Mouse (Mus musculus): Measurements from ENCODE around the gene Faap20. TPM values are rescaled to one million over a fixed set of nuclear protein-coding genes. Genes with fewer than 3 reads are reported as not detected.

The Faap20 gene
- total and polyA plus RNA-seq, 3 experiments, result 31.0 to 45.0 (median 36.4) TPM

GRCm38 (mm10) chr4:155243233-155243632 is 6.4 kb upstream of the Faap20 start:
- no peak overlapping the region for H3K27ac ChIP-seq (ENCODE audit: insufficient read depth, low read depth)
- dilution Hi-C loops (cut with MboI; ENCODE audit: extremely low pct_ligation_motif_present, extremely low pct_unique_long_range_greater_than_20kb, low sequenced_read_pairs), result no loop called here
- H3K9me3 ChIP-seq (replicated peaks; ENCODE audit: low read length), result peaks cover 4% of the 10 kb centered on the region
- TF ChIP-seq ELF1 (IDR thresholded peaks at IDR 0.05; ENCODE audit: low read depth, low read length) (no peak), USF2 (conservative IDR thresholded peaks at IDR 0.05; ENCODE audit: low read depth, low read length) (no peak), RCOR1 (conservative IDR thresholded peaks at IDR 0.05; ENCODE audit: low read depth, low read length) (0 out of 2 replicates have a peak, but pooled peaks have one; percentile 32), MYC (IDR thresholded peaks at IDR 0.05; ENCODE audit: low read depth, low read length) (peak; percentile 27; the same call in 1 of the 2 replicates), MXI1 (IDR thresholded peaks at IDR 0.05; ENCODE audit: low read depth, low read length) (peak; percentile 50; the same call in 1 of the 2 replicates), MAX (IDR thresholded peaks at IDR 0.05; ENCODE audit: low read length) (peak; percentile 81; the same call in 1 of the 2 replicates), IRF4 (IDR thresholded peaks at IDR 0.05; ENCODE audit: low read depth, low read length) (no peak)
- H3K4me2 ChIP-seq (ENCODE audit: insufficient read depth, low read depth, poor library complexity, severe bottlenecking), result 0 out of 2 replicates have a peak overlapping the region, but pooled peaks have one; percentile 0
- H3K36me3 ChIP-seq (replicated peaks in 1 of 2; ENCODE audit: control insufficient read depth in 1 of 2, insufficient read depth in 1 of 2, low read length in 1 of 2), result no peaks in the 10 kb centered on the region
- peaks cover 35 to 39% of the 10 kb centered on the region in 2 experiments for H3K4me1 ChIP-seq (ENCODE audit: control insufficient read depth in 1 of 2, insufficient read depth in 2 of 2)
- H3K27me3 ChIP-seq (replicated peaks), result peaks cover 23% of the 10 kb centered on the region
- in situ Hi-C loops (cut with MboI; ENCODE audit: low pct_ligation_motif_present, low pct_unique_long_range_greater_than_20kb, low sequenced_read_pairs), result loop anchor here (10.0 to 25.0 kb wide), 2 partner anchors 281 to 358 kb away; partner anchors contain the start of genes Hes5 and Pank4
- no peak overlapping the region for H3K9ac ChIP-seq (ENCODE audit: insufficient read depth, low read depth)
- H3K79me2 ChIP-seq (replicated peaks; ENCODE audit: control insufficient read depth, extremely low read depth, insufficient read depth, poor library complexity, severe bottlenecking), result no peaks in the 10 kb centered on the region
- no peak overlapping the region for H3K4me3 ChIP-seq (replicated peaks in 1 of 3; ENCODE audit: low read depth in 2 of 3, low read length in 2 of 3, poor library complexity in 1 of 3)
- no peak for DNase-seq (ENCODE audit: extremely low read depth)

DNA sequence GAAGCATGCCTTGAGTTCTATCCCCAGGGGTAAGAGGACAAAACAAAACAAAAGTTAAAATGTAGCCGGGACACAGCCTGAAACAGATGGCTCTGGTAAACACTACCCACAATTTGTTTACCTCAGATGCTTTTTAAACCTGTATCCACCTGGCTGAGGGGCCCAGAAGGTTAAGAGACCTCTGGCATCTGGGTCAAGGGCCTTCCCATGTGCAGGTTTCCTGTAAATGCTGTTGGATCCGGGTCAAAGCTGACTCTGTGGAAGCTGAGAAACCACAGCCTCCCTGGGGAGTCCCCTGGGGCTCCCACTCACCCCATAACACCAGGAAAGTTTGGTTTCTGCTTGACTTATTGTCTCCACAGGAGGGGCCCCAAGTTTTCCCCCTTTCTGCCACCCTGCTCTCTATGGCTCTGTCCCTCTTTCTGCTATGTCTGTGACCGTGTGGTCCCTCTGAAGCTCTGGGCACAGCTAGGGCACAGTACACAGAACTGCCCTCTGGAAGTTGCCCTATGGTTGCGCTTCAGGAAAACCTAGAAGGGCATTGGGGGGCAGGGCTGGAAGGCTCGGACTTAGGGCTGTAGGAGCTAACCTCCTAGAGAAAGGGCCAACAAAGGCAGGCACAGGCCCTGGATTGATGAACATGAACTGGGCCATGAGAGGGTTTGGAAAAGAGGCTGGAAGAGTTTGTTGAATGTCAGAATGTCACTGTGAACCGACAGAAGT is 3.7 kb upstream of the Faap20 start:
- no peaks in the 10 kb centered on the region for H3K36me3 ChIP-seq (replicated peaks in 1 of 2; ENCODE audit: control insufficient read depth in 1 of 2, insufficient read depth in 1 of 2, low read length in 1 of 2)
- in situ Hi-C loops (cut with MboI; ENCODE audit: low pct_ligation_motif_present, low pct_unique_long_range_greater_than_20kb, low sequenced_read_pairs), result loop anchor here (5.0 to 25.0 kb wide), 4 partner anchors 54 to 361 kb away; partner anchors contain the start of genes Hes5 and Pank4
- dilution Hi-C loops (cut with MboI; ENCODE audit: extremely low pct_ligation_motif_present, extremely low pct_unique_long_range_greater_than_20kb, low sequenced_read_pairs), result no loop called here
- no peaks in the 10 kb centered on the region for H3K79me2 ChIP-seq (replicated peaks; ENCODE audit: control insufficient read depth, extremely low read depth, insufficient read depth, poor library complexity, severe bottlenecking)
- no peak overlapping the region for H3K27ac ChIP-seq (ENCODE audit: insufficient read depth, low read depth)
- H3K27me3 ChIP-seq (replicated peaks), result peaks cover 14% of the 10 kb centered on the region
- H3K9ac ChIP-seq (ENCODE audit: insufficient read depth, low read depth), result no peak overlapping the region
- H3K4me3 ChIP-seq (replicated peaks in 1 of 3; ENCODE audit: low read depth in 2 of 3, low read length in 2 of 3, poor library complexity in 1 of 3), result no peak overlapping the region
- peak overlapping the region; percentile 41 for H3K4me2 ChIP-seq (ENCODE audit: insufficient read depth, low read depth, poor library complexity, severe bottlenecking)
- H3K4me1 ChIP-seq (ENCODE audit: control insufficient read depth in 1 of 2, insufficient read depth in 2 of 2), result peaks cover 37 to 52% of the 10 kb centered on the region in 2 experiments
- peaks cover 4% of the 10 kb centered on the region for H3K9me3 ChIP-seq (replicated peaks; ENCODE audit: low read length)
- DNase-seq (ENCODE audit: extremely low read depth), result peak; percentile 50
- TF ChIP-seq PAX5 (IDR thresholded peaks at IDR 0.05; ENCODE audit: low read length), result no peak
- TF ChIP-seq POLR2AphosphoS2 (IDR thresholded peaks at IDR 0.05; ENCODE audit: low read depth, low read length), result no peak
- no peak for TF ChIP-seq UBTF (IDR thresholded peaks at IDR 0.05; ENCODE audit: low read depth, low read length)
- TF ChIP-seq ZNF384 (IDR thresholded peaks at IDR 0.05; ENCODE audit: low read depth, low read length), result no peak
- no peak for TF ChIP-seq MAX (IDR thresholded peaks at IDR 0.05; ENCODE audit: low read length)
- no peak for TF ChIP-seq CTCF (conservative IDR thresholded peaks at IDR 0.05 in 1 of 2, IDR thresholded peaks at IDR 0.05 in 1 of 2; ENCODE audit: low read depth in 2 of 2, low read length in 2 of 2)
- TF ChIP-seq HCFC1 (IDR thresholded peaks at IDR 0.05; ENCODE audit: low read depth, low read length), result no peak
- peak; percentile 65; the same call in 1 of the 2 replicates for TF ChIP-seq IRF4 (IDR thresholded peaks at IDR 0.05; ENCODE audit: low read depth, low read length)
- no peak for TF ChIP-seq RAD21 (IDR thresholded peaks at IDR 0.05; ENCODE audit: low read depth, low read length)
- no peak; the same call in 1 of the 2 replicates for TF ChIP-seq CHD2 (IDR thresholded peaks at IDR 0.05; ENCODE audit: low read length)
- no peak for TF ChIP-seq RCOR1 (conservative IDR thresholded peaks at IDR 0.05; ENCODE audit: low read depth, low read length)
- TF ChIP-seq ETS1 (conservative IDR thresholded peaks at IDR 0.05; ENCODE audit: low read depth, low read length), result peak; percentile 65
- no peak for TF ChIP-seq KAT2A (IDR thresholded peaks at IDR 0.05; ENCODE audit: insufficient replicate concordance, low read length)
- no peak for TF ChIP-seq JUN (IDR thresholded peaks at IDR 0.05; ENCODE audit: insufficient read depth, low read depth, low read length)
- TF ChIP-seq ZC3H11A (IDR thresholded peaks at IDR 0.05; ENCODE audit: low read depth, low read length), result no peak
- no peak for TF ChIP-seq ZMIZ1 (IDR thresholded peaks at IDR 0.05; ENCODE audit: low read depth, low read length)
- no peak for TF ChIP-seq MAFK (IDR thresholded peaks at IDR 0.05; ENCODE audit: insufficient replicate concordance, low read length)
- TF ChIP-seq POLR2A (IDR thresholded peaks at IDR 0.05; ENCODE audit: low read depth, low read length), result no peak
- TF ChIP-seq TCF12 (IDR thresholded peaks at IDR 0.05; ENCODE audit: low read depth, low read length), result peak; percentile 84
- TF ChIP-seq MAZ (IDR thresholded peaks at IDR 0.05; ENCODE audit: low read depth, low read length), result no peak
- TF ChIP-seq MXI1 (IDR thresholded peaks at IDR 0.05; ENCODE audit: low read depth, low read length), result no peak
- no peak for TF ChIP-seq CHD1 (IDR thresholded peaks at IDR 0.05; ENCODE audit: low read depth, low read length)
- no peak for TF ChIP-seq E2F4 (IDR thresholded peaks at IDR 0.05; ENCODE audit: insufficient replicate concordance, low read depth, low read length)
- no peak for TF ChIP-seq NELFE (IDR thresholded peaks at IDR 0.05; ENCODE audit: low read depth, low read length)
- TF ChIP-seq USF1 (IDR thresholded peaks at IDR 0.05; ENCODE audit: low read depth, low read length), result no peak
- TF ChIP-seq GABPA (IDR thresholded peaks at IDR 0.05; ENCODE audit: insufficient replicate concordance, low read depth, low read length), result no peak
- TF ChIP-seq ZKSCAN1 (IDR thresholded peaks at IDR 0.05; ENCODE audit: borderline replicate concordance, low read depth, low read length), result no peak
- no peak for TF ChIP-seq JUND (conservative IDR thresholded peaks at IDR 0.05; ENCODE audit: low read depth, low read length)
